Mouse (Mus musculus): ENCODE measurements around the gene Serinc5. TPM values are rescaled to one million over a fixed set of nuclear protein-coding genes. Genes with fewer than 3 reads are reported as not detected.

Gene Serinc5
- polyA plus RNA-seq (2015; fragmentation: Nextera tagmentation; extraction: Ambion mirVana): 15.8 and 18.6 TPM in 2 replicates

- WGBS: under 1% methylated on average over 55 of the region's 55 CpGs
- Histone ChIP-seq H3K4me1 (replicated peaks) (peaks cover 25% of the 10 kb centered on the region), H3K36me3 (no peaks in the 10 kb centered on the region), H3K9ac (peak within 1 kb of the TSS; percentile 84), H3K27ac (peak within 1 kb of the TSS; percentile 86), H3K4me3 (peak within 1 kb of the TSS; percentile 81), H3K27me3 (0 out of 2 replicates have a peak, but pooled peaks cover 4% of the 10 kb centered on the region), H3K4me2 (peak within 1 kb of the TSS; percentile 83), H3K9me3 (no peaks in the 10 kb centered on the region)
- ATAC-seq (ENCODE audit: low FRiP score): peak; percentile 99
Observed at GRCm38 (mm10) chr13:92610311-92611221, at the start of gene Serinc5. Serinc5 (plus strand) TSS chr13:92611091.

- Histone ChIP-seq H3K36me3 (no peaks in the 10 kb centered on the region), H3K9ac (no peak within 1 kb of the TSS), H3K4me1 (replicated peaks) (no peaks in the 10 kb centered on the region), H3K9me3 (no peaks in the 10 kb centered on the region), H3K4me3 (no peak within 1 kb of the TSS), H3K27me3 (no peaks in the 10 kb centered on the region), H3K27ac (no peak within 1 kb of the TSS), H3K4me2 (no peak within 1 kb of the TSS)
- no peak for ATAC-seq (ENCODE audit: low FRiP score)
Observed at GRCm38 (mm10) chr13:92576072-92576471, 34.8 kb upstream of the Serinc5 start, which contains the start of gene Spz1. Spz1 (minus strand) TSS chr13:92576172.

GRCm38 (mm10) chr13:92576688-92577087 lies 34.2 kb upstream of the Serinc5 start:
- Histone ChIP-seq H3K9me3 (no peaks in the 10 kb centered on the region), H3K27ac (no peak overlapping the region), H3K27me3 (no peaks in the 10 kb centered on the region), H3K36me3 (no peaks in the 10 kb centered on the region), H3K4me2 (no peak overlapping the region), H3K4me1 (replicated peaks) (no peaks in the 10 kb centered on the region), H3K9ac (no peak overlapping the region), H3K4me3 (no peak overlapping the region)
- ATAC-seq (ENCODE audit: low FRiP score): no peak
- WGBS: 47% methylated on average over 6 of the region's 6 CpGs

GRCm38 (mm10) chr13:92578210-92578609 lies 32.7 kb upstream of the Serinc5 start:
- Histone ChIP-seq H3K9ac (no peak overlapping the region), H3K4me2 (no peak overlapping the region), H3K4me1 (replicated peaks) (no peaks in the 10 kb centered on the region), H3K27ac (no peak overlapping the region), H3K4me3 (no peak overlapping the region), H3K9me3 (no peaks in the 10 kb centered on the region), H3K36me3 (no peaks in the 10 kb centered on the region), H3K27me3 (no peaks in the 10 kb centered on the region)
- 83% methylated on average over 4 of the region's 4 CpGs for WGBS
- no peak for ATAC-seq (ENCODE audit: low FRiP score)

GRCm38 (mm10) chr13:92580220-92581043 lies 30.5 kb upstream of the Serinc5 start:
- no peak overlapping the region for H3K4me2 ChIP-seq
- no peak overlapping the region for H3K4me3 ChIP-seq
- H3K27ac ChIP-seq: no peak overlapping the region
- no peaks in the 10 kb centered on the region for H3K27me3 ChIP-seq
- ATAC-seq (ENCODE audit: low FRiP score): 0 out of 2 replicates have a peak, but pooled peaks have one; percentile 32
- H3K9ac ChIP-seq: no peak overlapping the region
- H3K4me1 ChIP-seq (replicated peaks): 0 out of 2 replicates have a peak, but pooled peaks cover 4% of the 10 kb centered on the region
- H3K36me3 ChIP-seq: no peaks in the 10 kb centered on the region
- no peaks in the 10 kb centered on the region for H3K9me3 ChIP-seq
- WGBS: 37% methylated on average over 10 of the region's 10 CpGs

- no peaks in the 10 kb centered on the region for H3K36me3 ChIP-seq
- WGBS: 69% methylated on average over 8 of the region's 8 CpGs
- H3K27ac ChIP-seq: no peak overlapping the region
- H3K4me2 ChIP-seq: no peak overlapping the region
- 0 out of 2 replicates have a peak, but pooled peaks cover 4% of the 10 kb centered on the region for H3K4me1 ChIP-seq (replicated peaks)
- H3K27me3 ChIP-seq: no peaks in the 10 kb centered on the region
- no peak for ATAC-seq (ENCODE audit: low FRiP score)
- no peaks in the 10 kb centered on the region for H3K9me3 ChIP-seq
- no peak overlapping the region for H3K9ac ChIP-seq
- H3K4me3 ChIP-seq: no peak overlapping the region
Observed at GRCm38 (mm10) chr13:92584094-92584717, 26.7 kb upstream of the Serinc5 start.

GRCm38 (mm10) chr13:92588704-92589103 lies 22.2 kb upstream of the Serinc5 start:
- whole genome bisulfite sequencing: 61% methylated on average over 3 of the region's 3 CpGs

GRCm38 (mm10) chr13:92589255-92589654 lies 21.6 kb upstream of the Serinc5 start:
- H3K9ac ChIP-seq: no peak overlapping the region
- H3K36me3 ChIP-seq: no peaks in the 10 kb centered on the region
- H3K9me3 ChIP-seq: no peaks in the 10 kb centered on the region
- no peak overlapping the region for H3K27ac ChIP-seq
- H3K4me2 ChIP-seq: no peak overlapping the region
- no peaks in the 10 kb centered on the region for H3K27me3 ChIP-seq
- no peak for ATAC-seq (ENCODE audit: low FRiP score)
- no peak overlapping the region for H3K4me3 ChIP-seq
- H3K4me1 ChIP-seq (replicated peaks): peaks cover 19% of the 10 kb centered on the region

More at GRCm38 (mm10) chr13:92588704-92589103, 22.2 kb upstream of the Serinc5 start:
- H3K4me1 ChIP-seq (replicated peaks): peaks cover 14% of the 10 kb centered on the region
- ATAC-seq (ENCODE audit: low FRiP score): no peak
- H3K9me3 ChIP-seq: no peaks in the 10 kb centered on the region
- H3K36me3 ChIP-seq: no peaks in the 10 kb centered on the region
- H3K27me3 ChIP-seq: no peaks in the 10 kb centered on the region
- no peak overlapping the region for H3K27ac ChIP-seq
- H3K9ac ChIP-seq: no peak overlapping the region
- H3K4me2 ChIP-seq: no peak overlapping the region
- no peak overlapping the region for H3K4me3 ChIP-seq

- no peak for ATAC-seq (ENCODE audit: low FRiP score)
- no peaks in the 10 kb centered on the region for H3K9me3 ChIP-seq
- no peaks in the 10 kb centered on the region for H3K36me3 ChIP-seq
- H3K27me3 ChIP-seq: no peaks in the 10 kb centered on the region
- H3K4me1 ChIP-seq (replicated peaks): peaks cover 26% of the 10 kb centered on the region
- no peak overlapping the region for H3K27ac ChIP-seq
- WGBS: 46% methylated on average over 3 of the region's 3 CpGs
- no peak overlapping the region for H3K9ac ChIP-seq
- H3K4me2 ChIP-seq: no peak overlapping the region
- no peak overlapping the region for H3K4me3 ChIP-seq
Observed at GRCm38 (mm10) chr13:92591225-92591624, 19.7 kb upstream of the Serinc5 start.

GRCm38 (mm10) chr13:92592268-92592785 lies 18.6 kb upstream of the Serinc5 start:
- no peaks in the 10 kb centered on the region for H3K9me3 ChIP-seq
- H3K27me3 ChIP-seq: no peaks in the 10 kb centered on the region
- H3K27ac ChIP-seq: no peak overlapping the region
- 32% methylated on average over 5 of the region's 5 CpGs for WGBS
- H3K36me3 ChIP-seq: no peaks in the 10 kb centered on the region
- peaks cover 26% of the 10 kb centered on the region for H3K4me1 ChIP-seq (replicated peaks)
- H3K4me2 ChIP-seq: no peak overlapping the region
- no peak for ATAC-seq (ENCODE audit: low FRiP score)
- H3K4me3 ChIP-seq: no peak overlapping the region
- H3K9ac ChIP-seq: no peak overlapping the region

GRCm38 (mm10) chr13:92592786-92593635 lies 17.9 kb upstream of the Serinc5 start:
- H3K9ac ChIP-seq: no peak overlapping the region
- H3K27me3 ChIP-seq: no peaks in the 10 kb centered on the region
- H3K9me3 ChIP-seq: no peaks in the 10 kb centered on the region
- 10% methylated on average over 12 of the region's 12 CpGs for WGBS
- ATAC-seq (ENCODE audit: low FRiP score): peak; percentile 44
- no peak overlapping the region for H3K4me2 ChIP-seq
- H3K36me3 ChIP-seq: no peaks in the 10 kb centered on the region
- peaks cover 26% of the 10 kb centered on the region for H3K4me1 ChIP-seq (replicated peaks)
- H3K27ac ChIP-seq: no peak overlapping the region
- no peak overlapping the region for H3K4me3 ChIP-seq

Data from hindbrain, embryonic 13.5 days (tissue).